Mouse (Mus musculus): ENCODE data around the gene Nrros. TPM values are rescaled to one million over a fixed set of nuclear protein-coding genes. Genes with fewer than 3 reads are reported as not detected.

The Nrros gene
- polyA plus RNA-seq, 1 experiment from 2014 or later: 21.9 TPM

DNA sequence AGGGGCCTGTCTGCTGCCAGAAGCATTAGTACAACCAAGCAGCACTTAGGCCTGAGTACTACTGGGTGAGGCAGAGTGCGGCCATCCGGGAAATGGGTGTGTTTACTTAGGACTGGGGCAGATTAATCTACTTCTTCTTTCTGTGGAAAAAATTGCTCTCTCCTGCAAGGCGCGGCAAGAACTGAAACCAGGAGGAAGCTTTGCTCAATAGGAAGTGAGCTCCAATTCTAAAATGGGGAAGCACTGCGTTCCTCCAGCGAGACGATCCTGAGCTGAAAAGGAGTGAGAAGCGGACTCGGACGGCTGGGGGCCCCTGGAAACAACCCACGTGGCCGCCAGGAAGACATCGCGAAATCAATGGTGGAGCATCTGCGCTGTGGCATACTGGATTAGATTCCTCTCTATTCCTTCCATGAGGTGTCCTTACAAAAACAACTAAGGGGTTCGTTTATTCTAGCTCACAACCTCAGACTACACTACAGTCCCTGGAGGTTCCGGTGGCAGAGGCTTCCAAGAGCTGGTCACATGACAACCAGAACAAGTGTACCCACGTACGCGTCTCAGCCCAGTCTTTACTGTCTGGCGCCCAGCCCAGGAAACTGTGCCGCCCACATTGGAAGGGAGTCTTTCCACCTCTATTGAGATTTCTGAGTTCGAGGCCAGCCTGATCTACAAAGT, 51.7 kb downstream of the Nrros start:
- Histone ChIP-seq H3K4me1 (ENCODE audit: control insufficient read depth, insufficient read depth, low read length) (no peaks in the 10 kb centered on the region; the same call in 1 of the 2 replicates), H3K4me2 (ENCODE audit: low read depth, low read length) (no peak overlapping the region), H3K27me3 (ENCODE audit: control insufficient read depth, insufficient read depth, low read length) (no peaks in the 10 kb centered on the region), H3K27ac (ENCODE audit: low read length) (peak overlapping the region; percentile 52; the same call in 1 of the 2 replicates), H3K36me3 (ENCODE audit: control insufficient read depth, insufficient read depth, low read length) (no peaks in the 10 kb centered on the region), H3K9ac (ENCODE audit: low read length) (peak overlapping the region; percentile 48; the same call in 1 of the 2 replicates), H3K9me3 (replicated peaks; ENCODE audit: control insufficient read depth, low read length) (no peaks in the 10 kb centered on the region), H3K4me3 (replicated peaks; ENCODE audit: low read length) (no peak overlapping the region)
- 58% methylated on average over 23 of the region's 23 CpGs for WGBS
- peak; percentile 35; the same call in 1 of the 2 replicates for ATAC-seq (ENCODE audit: insufficient read depth, low FRiP score)

DNA sequence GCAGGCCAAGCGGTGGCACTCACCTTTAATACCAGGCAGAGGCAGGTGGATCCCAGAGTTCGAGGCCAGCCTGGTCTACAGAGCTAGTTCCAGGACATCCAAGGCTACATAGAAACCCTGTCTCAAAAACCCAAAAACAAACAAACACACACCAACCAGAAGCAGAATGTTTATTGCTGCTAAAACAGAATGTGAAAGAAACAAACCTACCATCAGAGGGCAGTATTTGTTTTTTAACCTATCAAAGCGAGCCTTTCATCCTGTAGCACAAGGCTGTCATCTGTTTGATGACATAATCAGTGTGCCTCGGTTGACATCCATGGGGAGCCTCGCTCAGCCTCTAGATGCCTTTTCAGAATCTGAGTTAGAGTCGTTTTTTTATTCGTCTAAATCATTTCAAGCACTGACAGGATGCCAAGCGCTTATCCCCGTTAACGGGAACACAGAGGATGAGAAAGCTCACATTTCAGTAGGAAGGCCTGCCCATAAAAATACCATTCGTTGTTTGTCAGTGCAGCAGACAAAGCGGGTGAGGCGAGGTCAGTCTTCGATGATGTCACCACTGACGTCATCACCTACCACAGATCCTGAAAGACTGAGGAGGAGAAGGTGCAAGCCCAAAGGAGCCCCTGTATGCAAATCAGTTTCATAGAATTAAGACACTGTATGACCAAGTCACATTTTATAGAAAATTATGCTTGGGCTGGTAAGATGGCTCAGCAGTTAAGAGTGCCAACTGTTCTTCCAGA, 54.3 kb downstream of the Nrros start:
- no peaks in the 10 kb centered on the region; the same call in 1 of the 2 replicates for H3K36me3 ChIP-seq (ENCODE audit: control insufficient read depth, insufficient read depth, low read length)
- ATAC-seq (ENCODE audit: insufficient read depth, low FRiP score): no peak
- no peak overlapping the region for H3K4me2 ChIP-seq (ENCODE audit: low read depth, low read length)
- H3K9ac ChIP-seq (ENCODE audit: low read length): no peak overlapping the region
- WGBS: 74% methylated on average over 15 of the region's 15 CpGs
- H3K27ac ChIP-seq (ENCODE audit: low read length): no peak overlapping the region
- H3K4me3 ChIP-seq (replicated peaks; ENCODE audit: low read length): no peak overlapping the region
- no peaks in the 10 kb centered on the region for H3K9me3 ChIP-seq (replicated peaks; ENCODE audit: control insufficient read depth, low read length)
- H3K4me1 ChIP-seq (ENCODE audit: control insufficient read depth, insufficient read depth, low read length): no peaks in the 10 kb centered on the region; the same call in 1 of the 2 replicates
- H3K27me3 ChIP-seq (ENCODE audit: control insufficient read depth, insufficient read depth, low read length): no peaks in the 10 kb centered on the region

- no peak for ATAC-seq (ENCODE audit: insufficient read depth, low FRiP score)
- H3K9me3 ChIP-seq (replicated peaks; ENCODE audit: control insufficient read depth, low read length): no peaks in the 10 kb centered on the region
- WGBS: 91% methylated on average over 2 of the region's 2 CpGs
- H3K27me3 ChIP-seq (ENCODE audit: control insufficient read depth, insufficient read depth, low read length): no peaks in the 10 kb centered on the region
- no peak overlapping the region for H3K4me3 ChIP-seq (replicated peaks; ENCODE audit: low read length)
- no peak overlapping the region for H3K4me2 ChIP-seq (ENCODE audit: low read depth, low read length)
- no peaks in the 10 kb centered on the region for H3K4me1 ChIP-seq (ENCODE audit: control insufficient read depth, insufficient read depth, low read length)
- no peak overlapping the region for H3K9ac ChIP-seq (ENCODE audit: low read length)
- no peak overlapping the region for H3K27ac ChIP-seq (ENCODE audit: low read length)
- peaks cover 7% of the 10 kb centered on the region; the same call in 1 of the 2 replicates for H3K36me3 ChIP-seq (ENCODE audit: control insufficient read depth, insufficient read depth, low read length)
These were observed 56.8 kb downstream of the Nrros start for GRCm38 (mm10) chr16:32108578-32108977.

GRCm38 (mm10) chr16:32108170-32108569, 57.2 kb downstream of the Nrros start:
- Histone ChIP-seq H3K9ac (ENCODE audit: low read length) (no peak overlapping the region), H3K36me3 (ENCODE audit: control insufficient read depth, insufficient read depth, low read length) (peaks cover 7% of the 10 kb centered on the region; the same call in 1 of the 2 replicates), H3K4me3 (replicated peaks; ENCODE audit: low read length) (no peak overlapping the region), H3K4me2 (ENCODE audit: low read depth, low read length) (no peak overlapping the region), H3K9me3 (replicated peaks; ENCODE audit: control insufficient read depth, low read length) (no peaks in the 10 kb centered on the region), H3K27ac (ENCODE audit: low read length) (no peak overlapping the region), H3K4me1 (ENCODE audit: control insufficient read depth, insufficient read depth, low read length) (no peaks in the 10 kb centered on the region), H3K27me3 (ENCODE audit: control insufficient read depth, insufficient read depth, low read length) (no peaks in the 10 kb centered on the region)
- WGBS: 72% methylated on average over 7 of the region's 7 CpGs
- ATAC-seq (ENCODE audit: insufficient read depth, low FRiP score): no peak

- no peak overlapping the region for H3K4me3 ChIP-seq (replicated peaks; ENCODE audit: low read length)
These were observed 57.9 kb downstream of the Nrros start for GRCm38 (mm10) chr16:32107342-32108045.

DNA sequence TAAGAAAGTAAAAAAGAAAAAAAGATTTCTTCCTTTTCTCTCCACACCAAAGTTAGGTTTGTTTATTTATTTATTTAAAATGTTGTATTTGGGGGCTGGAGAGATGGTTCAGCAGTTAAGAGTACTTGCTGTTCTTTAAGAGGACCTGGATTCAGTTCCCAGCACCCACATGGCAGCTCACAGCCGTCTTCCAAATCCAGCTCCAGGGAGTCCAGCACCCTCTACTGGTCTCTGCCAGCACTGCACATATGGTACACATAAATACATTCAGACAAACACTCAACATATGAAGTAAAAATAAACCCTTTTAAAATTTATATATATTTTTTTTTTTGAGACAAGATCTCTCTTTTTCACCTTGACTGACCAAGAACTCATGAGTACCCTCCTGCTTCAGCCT, 59.7 kb downstream of the Nrros start:
- Histone ChIP-seq H3K9me3 (replicated peaks; ENCODE audit: control insufficient read depth, low read length) (no peaks in the 10 kb centered on the region), H3K9ac (ENCODE audit: low read length) (no peak overlapping the region), H3K4me2 (ENCODE audit: low read depth, low read length) (no peak overlapping the region), H3K4me3 (replicated peaks; ENCODE audit: low read length) (no peak overlapping the region), H3K27me3 (ENCODE audit: control insufficient read depth, insufficient read depth, low read length) (no peaks in the 10 kb centered on the region), H3K36me3 (ENCODE audit: control insufficient read depth, insufficient read depth, low read length) (peaks cover 7% of the 10 kb centered on the region; the same call in 1 of the 2 replicates), H3K27ac (ENCODE audit: low read length) (no peak overlapping the region), H3K4me1 (ENCODE audit: control insufficient read depth, insufficient read depth, low read length) (no peaks in the 10 kb centered on the region)
- no peak for ATAC-seq (ENCODE audit: insufficient read depth, low FRiP score)
- 91% methylated on average over 1 of the region's 1 CpGs for WGBS

More at GRCm38 (mm10) chr16:32107342-32108045, 57.9 kb downstream of the Nrros start:
- no peaks in the 10 kb centered on the region for H3K4me1 ChIP-seq (ENCODE audit: control insufficient read depth, insufficient read depth, low read length)
- peaks cover 7% of the 10 kb centered on the region; the same call in 1 of the 2 replicates for H3K36me3 ChIP-seq (ENCODE audit: control insufficient read depth, insufficient read depth, low read length)
- no peaks in the 10 kb centered on the region for H3K9me3 ChIP-seq (replicated peaks; ENCODE audit: control insufficient read depth, low read length)
- H3K27ac ChIP-seq (ENCODE audit: low read length): no peak overlapping the region
- WGBS: 87% methylated on average over 12 of the region's 12 CpGs
- no peaks in the 10 kb centered on the region for H3K27me3 ChIP-seq (ENCODE audit: control insufficient read depth, insufficient read depth, low read length)
- ATAC-seq (ENCODE audit: insufficient read depth, low FRiP score): no peak
- no peak overlapping the region for H3K4me2 ChIP-seq (ENCODE audit: low read depth, low read length)
- H3K9ac ChIP-seq (ENCODE audit: low read length): no peak overlapping the region

GRCm38 (mm10) chr16:32102295-32102694, 63.1 kb downstream of the Nrros start:
- Histone ChIP-seq H3K27ac (ENCODE audit: low read length) (no peak overlapping the region; the same call in 1 of the 2 replicates), H3K4me3 (replicated peaks; ENCODE audit: low read length) (no peak overlapping the region), H3K4me1 (ENCODE audit: control insufficient read depth, insufficient read depth, low read length) (peaks cover 11% of the 10 kb centered on the region; the same call in 1 of the 2 replicates), H3K9ac (ENCODE audit: low read length) (no peak overlapping the region; the same call in 1 of the 2 replicates), H3K36me3 (ENCODE audit: control insufficient read depth, insufficient read depth, low read length) (peaks cover 7% of the 10 kb centered on the region; the same call in 1 of the 2 replicates), H3K4me2 (ENCODE audit: low read depth, low read length) (no peak overlapping the region), H3K9me3 (replicated peaks; ENCODE audit: control insufficient read depth, low read length) (no peaks in the 10 kb centered on the region), H3K27me3 (ENCODE audit: control insufficient read depth, insufficient read depth, low read length) (no peaks in the 10 kb centered on the region)
- WGBS: 86% methylated on average over 13 of the region's 13 CpGs
- no peak for ATAC-seq (ENCODE audit: insufficient read depth, low FRiP score)

GRCm38 (mm10) chr16:32099638-32100150, 65.7 kb downstream of the Nrros start, which contains the start of the genes Pigx and Cep19:
Pigx (minus strand) TSS chr16:32099740.
Cep19 (plus strand) TSS chr16:32099800.
- H3K27me3 ChIP-seq (ENCODE audit: control insufficient read depth, insufficient read depth, low read length): no peaks in the 10 kb centered on the region
- under 1% methylated on average over 34 of the region's 34 CpGs for WGBS
- H3K36me3 ChIP-seq (ENCODE audit: control insufficient read depth, insufficient read depth, low read length): peaks cover 6% of the 10 kb centered on the region; the same call in 1 of the 2 replicates
- peak within 1 kb of the TSS; percentile 87 for H3K9ac ChIP-seq (ENCODE audit: low read length)
- H3K4me1 ChIP-seq (ENCODE audit: control insufficient read depth, insufficient read depth, low read length): peaks cover 11% of the 10 kb centered on the region; the same call in 1 of the 2 replicates
- H3K4me2 ChIP-seq (ENCODE audit: low read depth, low read length): peak within 1 kb of the TSS; percentile 88
- H3K4me3 ChIP-seq (replicated peaks; ENCODE audit: low read length): peak within 1 kb of the TSS; percentile 74
- ATAC-seq (ENCODE audit: insufficient read depth, low FRiP score): peak; percentile 96
- H3K9me3 ChIP-seq (replicated peaks; ENCODE audit: control insufficient read depth, low read length): no peaks in the 10 kb centered on the region
- H3K27ac ChIP-seq (ENCODE audit: low read length): peak within 1 kb of the TSS; percentile 78

Measured in stomach, embryonic 16.5 days (tissue).